Mouse (Mus musculus) thymus, adult 2 months (tissue): ENCODE results near the gene Cpm.

Experiments used
- CTCF ChIP-seq: fragments of 200-500 bp; IDR thresholded peaks from 2 replicates; pipeline ENCODE4 v1.5.1; 2012; ENCODE audit warnings: mild to moderate bottlenecking, control low read depth, low read length, moderate library complexity, borderline replicate concordance; ENCODE audit not compliant: control insufficient read depth, poor library complexity, insufficient read depth; ENCODE audit errors: extremely low read depth
- POLR2A ChIP-seq: fragments of 200-500 bp; IDR thresholded peaks from 2 replicates; pipeline ENCODE4 v1.6.1; 2012; ENCODE audit warnings: mild to moderate bottlenecking, low read length, control low read depth, moderate library complexity; ENCODE audit not compliant: control insufficient read depth, poor library complexity, insufficient read depth; ENCODE audit errors: extremely low read depth

DNA sequence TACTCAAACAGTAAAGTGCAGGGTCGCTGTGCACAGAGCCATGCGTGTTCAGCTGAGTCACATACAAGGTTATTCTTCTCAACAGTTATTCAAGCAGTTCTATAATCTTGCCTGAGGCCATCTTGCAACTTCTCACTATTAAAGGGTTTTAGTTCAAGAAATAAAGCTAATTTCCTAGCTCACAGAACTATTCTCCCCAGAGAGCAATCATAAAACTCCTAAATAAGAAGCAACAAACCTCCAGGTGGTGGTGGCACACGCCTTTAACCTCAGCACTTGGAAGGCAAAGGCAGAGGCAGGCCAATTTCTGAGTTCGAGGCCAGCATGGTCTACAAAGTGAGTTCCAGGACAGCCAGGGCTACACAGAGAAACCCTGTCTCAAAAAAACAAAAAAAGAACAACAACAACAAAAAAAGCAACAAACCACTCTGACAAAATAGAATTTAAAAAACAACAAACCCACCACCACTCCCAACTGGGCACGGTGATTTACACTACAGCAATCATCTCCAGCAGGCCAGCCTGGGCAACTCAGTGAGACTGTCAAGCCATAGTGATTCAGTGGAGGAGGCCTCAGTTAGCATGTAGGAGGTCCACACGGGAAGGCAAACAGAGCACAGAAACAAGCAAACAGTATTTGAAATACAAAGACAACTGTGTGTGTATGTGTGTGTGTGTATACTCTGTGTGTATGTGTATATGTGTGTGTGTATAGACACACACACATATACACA is 67.7 kb downstream of the Cpm start:
- TF ChIP-seq CTCF (no peak), POLR2A (no peak)
